Mouse (Mus musculus) liver, embryonic 11.5 days (tissue): ENCODE data around the gene Olfr142. TPM values are rescaled to one million over a fixed set of nuclear protein-coding genes. Genes with fewer than 3 reads are reported as not detected.
"Not testable (repeated sequence)": the region's sequence is repeated elsewhere in the genome, so short reads cannot be mapped to it uniquely, and the experiment has no call there.

ENCODE experiments used
- ATAC-seq: fragments of 200-750 bp; cut with Nextera tagmentation; replicated peaks from 2 replicates; pipeline ENCODE4 v1.8.0; 2017; ENCODE audit warnings: moderate number of reproducible peaks, mild to moderate bottlenecking, moderate TSS enrichment, moderate library complexity; ENCODE audit not compliant: low FRiP score
- DNase-seq: peaks from one replicate; pipeline ENCODE4 v3.0.0-alpha.2; 2017; ENCODE audit warnings: low spot score
- H3K27ac ChIP-seq: fragments of 300-500 bp; sonication (generic); 2 replicates; pipeline ENCODE4 v1.5.1; 2014; ENCODE audit warnings: mild to moderate bottlenecking, low read depth, low read length, control low read depth
- H3K27me3 ChIP-seq: fragments of 300-500 bp; sonication (generic); replicated peaks from 2 replicates; pipeline ENCODE4 v1.6.1; 2014; ENCODE audit warnings: low read length, mixed read lengths; ENCODE audit not compliant: control insufficient read depth, insufficient read depth
- H3K36me3 ChIP-seq: fragments of 300-500 bp; sonication (generic); 2 replicates; pipeline ENCODE4 v1.6.1; 2014; ENCODE audit warnings: mild to moderate bottlenecking, low read length, moderate library complexity, mixed read lengths; ENCODE audit not compliant: control insufficient read depth, insufficient read depth
- H3K4me1 ChIP-seq: fragments of 300-500 bp; sonication (generic); replicated peaks from 2 replicates; pipeline ENCODE4 v1.6.1; 2014; ENCODE audit warnings: low read length, mixed read lengths; ENCODE audit not compliant: control insufficient read depth, insufficient read depth
- H3K4me2 ChIP-seq: fragments of 300-500 bp; sonication (generic); 2 replicates; pipeline ENCODE4 v1.6.1; 2014; ENCODE audit warnings: mild to moderate bottlenecking, control low read depth, moderate library complexity
- H3K4me3 ChIP-seq: fragments of 300-500 bp; sonication (generic); 2 replicates; pipeline ENCODE4 v1.5.1; 2014; ENCODE audit warnings: low read depth, low read length, control low read depth
- H3K9ac ChIP-seq: fragments of 300-500 bp; sonication (generic); 2 replicates; pipeline ENCODE4 v1.6.1; 2014; ENCODE audit warnings: low read depth, low read length, control low read depth
- H3K9me3 ChIP-seq: fragments of 300-500 bp; sonication (generic); 2 replicates; pipeline ENCODE4 v1.6.1; 2016; ENCODE audit warnings: low read length, inconsistent platforms, mixed read lengths; ENCODE audit not compliant: control insufficient read depth
- whole genome bisulfite sequencing: fragments of 180-500 bp; shearing (Covaris S2); extraction: QIAGEN DNeasy Blood & Tissue Kit; methylation state at CpG from one replicate; pipeline ENCODE4 v1.1.7; 2014; 5-methylcytosine and 5-hydroxymethylcytosine counted together
- polyA plus RNA-seq: library from polyadenylated mRNA; unstranded; fragments of >200 nt; fragmentation: Nextera tagmentation; extraction: Ambion mirVana; gene quantifications from 2 replicates; pipeline ENCODE4 v1.2.1, GENCODE M21; 2014

The Olfr142 gene
- not detected in 2 replicates for polyA plus RNA-seq

GRCm38 (mm10) chr2:90257492-90257891, at the start of gene Olfr142:
Olfr142 (minus strand) TSS chr2:90257592.
- no peak for DNase-seq
- no peaks in the 10 kb centered on the region for H3K27me3 ChIP-seq
- no peak within 1 kb of the TSS for H3K4me2 ChIP-seq
- no peaks in the 10 kb centered on the region for H3K4me1 ChIP-seq
- H3K36me3 ChIP-seq = no peaks in the 10 kb centered on the region
- H3K9ac ChIP-seq = no peak within 1 kb of the TSS
- WGBS = 87% methylated on average over 4 of the region's 4 CpGs
- no peaks in the 10 kb centered on the region for H3K9me3 ChIP-seq
- ATAC-seq = no peak
- H3K4me3 ChIP-seq = no peak within 1 kb of the TSS
- no peak within 1 kb of the TSS for H3K27ac ChIP-seq

GRCm38 (mm10) chr2:90292741-90293140, 35.3 kb upstream of the Olfr142 start, which contains the start of gene Olfr1272:
Olfr1272 (minus strand) TSS chr2:90292841.
- H3K9me3 ChIP-seq = no peaks in the 10 kb centered on the region
- no peaks in the 10 kb centered on the region for H3K27me3 ChIP-seq
- WGBS = 85% methylated on average over 6 of the region's 6 CpGs
- no peak for ATAC-seq
- H3K4me1 ChIP-seq = no peaks in the 10 kb centered on the region
- H3K27ac ChIP-seq = no peak within 1 kb of the TSS
- H3K9ac ChIP-seq = no peak within 1 kb of the TSS
- no peak within 1 kb of the TSS for H3K4me2 ChIP-seq
- DNase-seq = no peak
- no peaks in the 10 kb centered on the region for H3K36me3 ChIP-seq
- no peak within 1 kb of the TSS for H3K4me3 ChIP-seq

- 79% methylated on average over 2 of the region's 2 CpGs for WGBS
- Histone ChIP-seq H3K27ac (no peak within 1 kb of the TSS), H3K9me3 (no peaks in the 10 kb centered on the region), H3K36me3 (no peaks in the 10 kb centered on the region), H3K9ac (no peak within 1 kb of the TSS), H3K27me3 (no peaks in the 10 kb centered on the region), H3K4me1 (no peaks in the 10 kb centered on the region), H3K4me2 (no peak within 1 kb of the TSS), H3K4me3 (no peak within 1 kb of the TSS)
- DNase-seq (no peak), ATAC-seq (no peak)
These were observed 13.5 kb upstream of the Olfr142 start, which contains the start of gene Olfr1271 for GRCm38 (mm10) chr2:90270932-90271331. Olfr1271 (minus strand) TSS chr2:90271032.

- not testable (repeated sequence) for H3K27ac ChIP-seq, H3K4me3 ChIP-seq, ATAC-seq, H3K4me1 ChIP-seq, H3K36me3 ChIP-seq, H3K27me3 ChIP-seq, H3K4me2 ChIP-seq, DNase-seq, H3K9me3 ChIP-seq, H3K9ac ChIP-seq
- no CpG with 5 or more reads among the region's 6 CpGs for WGBS
These were observed 33.0 kb downstream of the Olfr142 start, which contains the start of gene Olfr1506 for GRCm38 (mm10) chr2:90224393-90224792. Olfr1506 (minus strand) TSS chr2:90224493.

Other genes with a start within 250 kb of the Olfr142 start
- not detected in 2 replicates for gene Olfr1263, start 245.5 kb downstream of the Olfr142 start, polyA plus RNA-seq
- gene Olfr1264, start 232.0 kb downstream of the Olfr142 start, polyA plus RNA-seq = not detected in 2 replicates
- gene Olfr1265, start 222.3 kb downstream of the Olfr142 start, polyA plus RNA-seq = not detected in 2 replicates
- gene Olfr140, start 194.0 kb downstream of the Olfr142 start, polyA plus RNA-seq = not detected in 2 replicates
- not detected in 2 replicates for gene Olfr1269, start 136.2 kb downstream of the Olfr142 start, polyA plus RNA-seq
- not detected in 2 replicates for gene Olfr32, start 115.3 kb downstream of the Olfr142 start, polyA plus RNA-seq
- not detected in 2 replicates for gene Olfr1270, start 104.5 kb downstream of the Olfr142 start, polyA plus RNA-seq
- not detected in 2 replicates for gene Olfr1506, start 33.1 kb downstream of the Olfr142 start, polyA plus RNA-seq
- gene Olfr1271, start 13.4 kb upstream of the Olfr142 start, polyA plus RNA-seq = not detected in 2 replicates
- gene Olfr1272, start 35.2 kb upstream of the Olfr142 start, polyA plus RNA-seq = not detected in 2 replicates
- gene Gm13769, start 64.6 kb upstream of the Olfr142 start, polyA plus RNA-seq = not detected in 2 replicates
- not detected in 2 replicates for gene Olfr1274-ps, start 141.1 kb upstream of the Olfr142 start, polyA plus RNA-seq